Mouse (Mus musculus) gastrocnemius, adult 2 months (tissue): ENCODE data around the gene 2310009B15Rik. TPM values are rescaled to one million over a fixed set of nuclear protein-coding genes. Genes with fewer than 3 reads are reported as not detected.

Experiments
- DNase-seq: peaks from one replicate; pipeline ENCODE4 v3.0.0; 2022
- H3K27ac ChIP-seq: fragments of 200-600 bp; 2 replicates; pipeline ENCODE4 v1.8.1; 2022; ENCODE audit warnings: mild to moderate bottlenecking
- H3K4me3 ChIP-seq: fragments of 200-600 bp; 2 replicates; pipeline ENCODE4 v1.8.1; 2022; ENCODE audit warnings: mild to moderate bottlenecking, moderate library complexity
- CTCF ChIP-seq: fragments of 200-600 bp; IDR thresholded peaks from 2 replicates; pipeline ENCODE4 v1.8.1; 2022; ENCODE audit warnings: antibody characterized with exemption, mild to moderate bottlenecking, moderate library complexity
- intact Hi-C: fragments of 180-260 bp; cut with DNase I; formaldehyde crosslinking; loops from one replicate; pipeline ENCODE4 v1.15.1; 2025
- total RNA-seq, 2 experiments: library from RNA; stranded (reverse); gene quantifications; 2 replicates each; pipeline ENCODE4 v1.2.3; 2021

2310009B15Rik gene
- total RNA-seq, 2 experiments from 2014 or later: 14.6 to 15.6 TPM

DNA sequence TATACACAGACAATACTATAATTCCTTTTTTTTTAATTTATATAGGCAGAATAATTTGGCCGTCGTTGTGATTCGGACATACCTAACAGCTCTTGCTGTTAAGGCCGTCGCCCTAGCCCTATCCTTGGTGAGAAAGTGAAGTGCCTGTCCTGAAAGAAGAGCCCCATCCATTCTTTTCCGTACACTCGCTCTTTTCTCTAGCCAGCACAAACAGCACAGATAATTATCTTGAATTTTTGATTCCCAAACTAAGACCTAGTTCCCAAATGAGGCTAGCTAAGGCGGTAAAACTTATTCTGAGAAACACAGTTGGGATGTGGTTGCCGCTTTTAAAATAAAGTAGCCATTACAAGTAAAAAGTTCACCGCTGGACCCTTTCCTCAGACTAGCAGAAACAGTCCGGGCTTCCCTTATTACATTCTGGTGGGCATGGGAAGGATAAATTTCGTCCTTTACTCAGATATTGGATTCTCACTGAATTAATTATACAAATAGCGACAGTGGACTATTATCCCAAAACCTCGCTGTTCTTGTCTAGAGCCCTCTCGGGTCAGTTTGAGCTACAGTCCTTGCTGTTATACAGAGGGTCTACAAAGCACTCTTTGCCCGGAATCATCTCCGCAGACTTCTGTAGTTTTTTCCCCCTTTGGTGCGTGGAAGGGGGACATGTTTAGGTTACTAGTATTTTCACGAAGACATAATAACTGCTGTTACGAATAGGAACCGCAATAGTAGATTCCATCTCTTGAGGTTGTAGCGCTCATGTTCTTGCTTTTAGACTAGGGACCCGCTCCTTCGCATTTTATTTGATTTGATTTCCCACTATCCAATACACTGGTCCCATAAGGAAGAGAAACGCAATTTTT is 16.0 kb downstream of the 2310009B15Rik start:
- Histone ChIP-seq H3K27ac (no peak overlapping the region), H3K4me3 (no peak overlapping the region)
- intact Hi-C loops: no loop called here
- DNase-seq: no peak
- no peak for TF ChIP-seq CTCF

DNA sequence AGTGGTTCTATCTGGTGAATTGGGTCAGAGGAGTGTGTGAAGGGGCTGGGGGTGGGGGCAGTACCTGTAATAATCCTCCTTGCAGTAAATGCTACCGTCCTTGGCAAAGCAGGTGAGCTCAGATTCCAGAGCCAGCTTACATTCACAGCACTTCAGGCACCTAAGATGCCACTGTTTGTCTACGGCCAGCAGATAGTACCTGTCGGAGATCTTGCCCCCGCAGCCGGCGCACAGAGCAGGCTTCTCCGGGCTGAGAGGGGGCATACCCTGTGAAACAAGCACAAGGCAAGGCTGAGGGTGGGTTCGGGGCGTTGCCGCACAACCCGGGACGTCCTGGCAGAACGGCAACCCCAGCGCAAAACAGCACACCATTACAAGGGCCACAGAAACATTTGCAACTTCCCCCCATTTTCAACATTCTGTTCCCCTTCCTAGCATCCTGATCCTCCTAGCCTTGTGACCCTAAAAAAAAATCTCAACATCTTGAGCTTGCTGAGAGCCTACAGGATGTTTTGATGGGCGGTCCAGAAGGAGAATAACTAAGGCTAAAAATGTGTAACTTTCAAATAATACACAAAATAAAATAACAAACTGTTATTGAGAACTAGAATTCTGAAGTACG is 16.7 kb downstream of the 2310009B15Rik start:
- no peak for TF ChIP-seq CTCF
- intact Hi-C loops: loop anchor here (10.0 kb wide), 1 partner anchor 505 kb away; no protein-coding TSS in a partner anchor
- no peak for DNase-seq
- no peak overlapping the region for H3K4me3 ChIP-seq
- no peak overlapping the region for H3K27ac ChIP-seq

DNA sequence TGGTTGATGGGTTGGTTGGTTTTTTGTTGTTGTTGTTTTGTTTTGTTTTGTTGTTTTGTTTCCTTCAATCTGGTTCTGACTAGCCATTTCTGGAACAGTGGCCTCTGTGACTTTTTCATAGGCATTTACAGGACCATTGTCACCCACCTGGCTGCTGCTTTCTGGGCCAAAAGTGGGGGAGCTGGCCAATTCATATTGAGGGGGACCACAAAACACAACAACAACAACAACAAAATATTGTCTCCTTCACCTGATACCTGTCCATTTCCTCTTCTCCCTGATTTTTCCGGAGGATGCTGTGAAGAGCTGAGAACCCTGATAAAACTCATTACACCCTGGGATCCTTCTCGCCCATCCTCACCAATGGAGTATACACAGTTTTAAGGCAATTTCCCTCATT is 17.4 kb downstream of the 2310009B15Rik start:
- DNase-seq: no peak
- intact Hi-C loops: loop anchor here (10.0 kb wide), 1 partner anchor 506 kb away; no protein-coding TSS in a partner anchor
- H3K27ac ChIP-seq: no peak overlapping the region
- H3K4me3 ChIP-seq: no peak overlapping the region
- no peak for TF ChIP-seq CTCF

DNA sequence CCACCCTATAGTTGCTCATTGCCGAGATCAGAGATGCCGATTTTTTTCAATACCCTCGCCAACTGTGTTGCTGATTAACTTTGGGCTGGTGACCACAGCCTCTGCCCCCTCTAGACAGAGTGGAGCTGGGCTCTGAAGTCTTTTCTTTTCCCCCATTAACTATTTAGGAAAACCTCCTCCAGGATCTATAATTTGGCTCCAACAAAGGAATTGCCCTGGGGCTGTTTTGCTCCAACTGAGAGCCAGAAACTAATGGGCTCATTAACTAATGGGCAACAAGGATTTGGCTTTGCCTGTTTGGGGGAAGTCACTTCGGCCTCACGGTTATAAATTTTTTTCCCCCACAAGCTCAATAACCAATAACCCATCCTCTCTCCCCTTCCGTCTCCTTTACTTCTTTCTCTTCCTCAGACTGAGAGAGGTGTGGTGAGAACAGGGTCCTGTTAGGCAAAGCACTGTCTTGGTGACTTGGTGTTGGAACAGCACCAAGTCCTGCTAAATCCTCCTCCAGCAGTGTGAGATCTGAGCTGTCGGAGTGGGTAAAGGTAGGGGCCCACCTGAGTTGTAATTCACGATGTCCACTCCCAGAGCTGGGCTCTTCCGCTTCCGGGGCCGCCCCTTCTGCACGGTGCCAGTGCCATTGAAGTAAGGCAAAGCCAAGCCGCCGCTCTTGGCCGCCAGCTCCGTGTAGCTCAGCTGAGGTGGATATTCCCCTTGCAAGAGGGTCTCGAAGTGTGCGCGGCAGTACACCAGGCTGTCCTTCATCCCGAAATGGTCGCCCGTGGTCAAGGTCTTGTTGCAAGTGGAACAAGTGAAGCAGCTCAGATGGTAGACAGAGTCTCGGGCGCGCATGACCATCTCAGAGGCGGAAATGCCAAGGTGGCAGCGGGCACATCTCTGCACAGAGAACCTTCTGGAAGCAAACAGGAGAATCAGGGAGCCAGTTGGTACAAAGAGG is 18.6 kb downstream of the 2310009B15Rik start:
- intact Hi-C loops: loop anchor here (10.0 kb wide), 1 partner anchor 507 kb away; no protein-coding TSS in a partner anchor
- H3K4me3 ChIP-seq: no peak overlapping the region
- no peak overlapping the region for H3K27ac ChIP-seq
- no peak for TF ChIP-seq CTCF
- no peak for DNase-seq

DNA sequence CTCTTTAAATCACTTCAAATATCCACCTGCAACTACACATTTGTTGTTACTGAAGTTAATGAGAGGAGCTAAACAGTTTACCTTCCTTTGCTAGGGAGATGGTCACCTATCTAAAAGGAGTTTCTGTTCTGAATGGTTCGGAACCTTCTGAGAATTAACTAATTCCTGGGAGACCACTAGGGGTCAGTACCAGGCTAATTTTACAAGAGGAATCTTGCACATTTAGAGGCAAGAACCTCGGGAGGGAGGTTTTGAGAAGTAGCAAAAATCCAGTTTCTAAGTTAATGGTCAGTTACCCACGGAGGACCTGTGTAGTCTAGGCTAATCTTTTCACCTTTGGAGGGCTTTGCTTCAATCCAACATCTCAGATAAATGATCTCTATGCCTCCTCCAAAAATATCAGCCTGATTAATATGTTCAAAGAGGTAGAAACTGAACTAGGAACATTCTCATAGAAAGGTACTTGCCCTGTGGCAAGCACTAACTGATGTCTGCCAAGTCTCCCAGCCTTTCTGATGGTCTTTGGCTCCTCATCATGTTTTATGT is 21.2 kb downstream of the 2310009B15Rik start:
- intact Hi-C loops: loop anchor here (2.0 to 10.0 kb wide), 3 partner anchors 321 to 509 kb away; no protein-coding TSS in a partner anchor
- Histone ChIP-seq H3K4me3 (no peak overlapping the region), H3K27ac (no peak overlapping the region)
- no peak for DNase-seq
- peak; percentile 74 for TF ChIP-seq CTCF

DNA sequence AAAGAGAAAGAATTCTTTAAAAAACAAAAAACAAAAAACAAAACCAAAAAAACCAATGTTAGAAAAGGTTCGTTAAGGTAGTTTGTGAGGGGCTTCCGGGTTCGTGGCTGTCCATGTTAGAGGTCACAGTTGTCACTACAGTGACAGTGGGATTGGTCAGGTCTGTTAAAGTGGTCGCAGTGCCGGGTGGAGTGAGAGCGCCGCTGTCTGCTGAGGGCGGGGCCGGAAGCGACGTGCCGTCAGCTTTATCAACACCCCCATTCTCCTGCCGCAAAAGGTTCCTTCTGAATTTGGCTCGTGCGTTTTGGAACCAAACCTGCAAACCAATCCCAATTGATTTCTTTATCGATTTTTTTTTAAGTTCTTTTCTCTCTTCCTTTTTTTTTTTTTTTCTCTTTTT is 25.3 kb downstream of the 2310009B15Rik start:
- no peak for DNase-seq
- intact Hi-C loops: loop anchor here (10.0 kb wide), 1 partner anchor 513 kb away; no protein-coding TSS in a partner anchor
- TF ChIP-seq CTCF: no peak
- no peak overlapping the region for H3K27ac ChIP-seq
- H3K4me3 ChIP-seq: peak overlapping the region; percentile 30; the same call in 1 of the 2 replicates

DNA sequence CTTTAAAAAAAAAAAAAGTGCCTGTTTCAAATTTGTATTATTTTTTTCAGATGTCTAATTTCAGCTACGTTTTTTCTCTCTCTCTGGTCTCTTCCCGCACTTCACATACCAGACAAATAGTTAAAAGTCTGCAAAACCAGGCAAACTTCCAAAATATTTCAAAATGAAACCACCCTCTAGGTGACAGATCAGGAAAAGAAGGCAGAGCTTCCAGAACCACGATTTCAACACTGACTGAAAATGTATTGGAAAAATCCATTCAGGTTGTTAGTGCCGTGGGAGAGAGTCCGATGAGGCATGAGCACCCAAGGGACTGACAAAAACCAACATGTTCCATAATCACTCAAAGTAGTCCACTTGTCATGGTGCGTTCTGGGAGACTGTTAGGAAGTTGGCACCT is 29.8 kb downstream of the 2310009B15Rik start:
- intact Hi-C loops: no loop called here
- Histone ChIP-seq H3K4me3 (no peak overlapping the region), H3K27ac (no peak overlapping the region)
- TF ChIP-seq CTCF: no peak
- no peak for DNase-seq

DNA sequence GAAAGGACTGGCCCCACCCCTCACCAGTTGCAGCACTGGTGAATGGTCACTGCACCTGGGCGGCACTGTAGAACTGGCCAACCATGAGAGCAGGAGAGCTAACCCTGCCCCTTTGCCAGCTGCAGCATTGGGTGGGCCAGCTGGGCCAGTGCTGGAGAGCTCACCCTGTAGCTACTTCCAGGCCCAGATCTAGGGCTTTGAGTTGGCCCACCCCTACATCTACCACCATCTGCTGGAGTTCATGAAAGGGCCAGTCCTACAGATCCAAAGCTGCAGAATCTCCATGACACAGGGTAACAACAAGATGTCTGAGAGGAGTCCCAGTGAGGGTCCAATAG is 33.7 kb downstream of the 2310009B15Rik start:
- intact Hi-C loops: no loop called here

DNA sequence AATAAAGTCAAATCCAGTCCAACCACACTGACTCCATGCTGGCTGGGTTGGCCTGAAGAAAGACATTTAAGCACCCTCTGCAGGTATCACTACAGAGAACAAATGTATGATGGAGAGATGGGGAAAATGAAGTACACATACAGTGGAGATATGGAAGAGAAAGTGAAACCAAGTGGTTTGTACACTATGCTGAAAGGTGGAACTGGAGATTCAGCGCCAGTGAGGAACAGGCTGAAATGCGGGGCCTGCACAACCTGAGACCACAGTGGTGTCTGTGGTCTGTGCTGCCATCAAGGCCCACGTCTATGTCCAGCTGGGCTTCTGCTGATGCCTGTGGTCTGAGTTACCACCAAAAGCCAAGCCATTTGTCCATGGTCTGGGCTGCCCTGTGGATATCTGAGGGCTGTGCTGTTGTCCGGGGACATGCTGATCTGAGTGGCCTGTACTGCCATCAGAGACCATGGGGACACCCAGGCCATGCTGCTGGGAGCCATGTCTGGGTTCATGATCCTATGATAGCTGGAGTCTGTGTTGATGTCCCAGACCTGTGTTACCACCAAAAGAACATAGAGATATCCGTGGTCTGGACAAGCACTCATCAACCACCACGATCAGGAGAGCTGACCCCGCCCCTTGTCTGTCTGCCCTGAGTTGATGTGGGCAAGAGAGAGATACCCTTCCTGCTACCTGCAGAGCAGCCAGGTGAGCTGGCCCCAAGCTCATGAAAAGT is 34.2 kb downstream of the 2310009B15Rik start:
- no peak overlapping the region for H3K27ac ChIP-seq
- no peak for DNase-seq
- H3K4me3 ChIP-seq: no peak overlapping the region
- TF ChIP-seq CTCF: no peak
- intact Hi-C loops: no loop called here

More for the DNA sequence above, 33.7 kb downstream of the 2310009B15Rik start:
- no peak for DNase-seq
- no peak overlapping the region for H3K27ac ChIP-seq
- TF ChIP-seq CTCF: no peak
- no peak overlapping the region for H3K4me3 ChIP-seq

Other genes with a start within 250 kb of the 2310009B15Rik start
- 100 to 1,000 TPM in 1 of 2 experiments, 10 to 100 TPM in 1; 97.8 to 113 TPM for gene Nek7, start 236.7 kb downstream of the 2310009B15Rik start, total RNA-seq
- not detected for gene Lhx9, start 8.3 kb downstream of the 2310009B15Rik start, total RNA-seq
- 10 to 100 TPM; 20.4 to 22.8 TPM for gene Dennd1b, start 106.6 kb upstream of the 2310009B15Rik start, total RNA-seq